Mouse (Mus musculus) olfactory bulb, adult 2 months (tissue): ENCODE measurements at regions not wholly inside any gene's neighbourhood (a gene's known extent, or its start where the extent isn't known, plus 50 kb on each side); places are given as distances from the start of the nearest gene placed in this dataset.

ENCODE experiments used
- H3K27ac ChIP-seq: fragments of 200-500 bp; 2 replicates; pipeline ENCODE4 v1.5.1; 2012; ENCODE audit warnings: low read depth, low read length; ENCODE audit not compliant: insufficient read depth
- H3K4me1 ChIP-seq: fragments of 200-500 bp; 2 replicates; pipeline ENCODE4 v1.6.1; 2012; ENCODE audit warnings: low read length; ENCODE audit not compliant: control insufficient read depth, insufficient read depth
- H3K4me3 ChIP-seq: fragments of 200-500 bp; 2 replicates; pipeline ENCODE4 v1.5.1; 2012; ENCODE audit warnings: mild to moderate bottlenecking, low read depth, low read length, moderate library complexity; ENCODE audit not compliant: insufficient read depth
- CTCF ChIP-seq: fragments of 200-500 bp; IDR thresholded peaks from 2 replicates; pipeline ENCODE4 v1.5.1; 2012; ENCODE audit warnings: low read depth, mild to moderate bottlenecking, low read length, moderate library complexity; ENCODE audit not compliant: insufficient read depth
- POLR2A ChIP-seq: fragments of 200-500 bp; IDR thresholded peaks from 2 replicates; pipeline ENCODE4 v1.6.1; 2012; ENCODE audit warnings: mild to moderate bottlenecking, low read depth, low read length, moderate library complexity; ENCODE audit not compliant: insufficient read depth
- WGBS: fragments of 180-500 bp; shearing (Covaris S2); methylation state at CpG from one replicate; pipeline ENCODE4 v1.1.7; 2018; 5-methylcytosine and 5-hydroxymethylcytosine counted together

DNA sequence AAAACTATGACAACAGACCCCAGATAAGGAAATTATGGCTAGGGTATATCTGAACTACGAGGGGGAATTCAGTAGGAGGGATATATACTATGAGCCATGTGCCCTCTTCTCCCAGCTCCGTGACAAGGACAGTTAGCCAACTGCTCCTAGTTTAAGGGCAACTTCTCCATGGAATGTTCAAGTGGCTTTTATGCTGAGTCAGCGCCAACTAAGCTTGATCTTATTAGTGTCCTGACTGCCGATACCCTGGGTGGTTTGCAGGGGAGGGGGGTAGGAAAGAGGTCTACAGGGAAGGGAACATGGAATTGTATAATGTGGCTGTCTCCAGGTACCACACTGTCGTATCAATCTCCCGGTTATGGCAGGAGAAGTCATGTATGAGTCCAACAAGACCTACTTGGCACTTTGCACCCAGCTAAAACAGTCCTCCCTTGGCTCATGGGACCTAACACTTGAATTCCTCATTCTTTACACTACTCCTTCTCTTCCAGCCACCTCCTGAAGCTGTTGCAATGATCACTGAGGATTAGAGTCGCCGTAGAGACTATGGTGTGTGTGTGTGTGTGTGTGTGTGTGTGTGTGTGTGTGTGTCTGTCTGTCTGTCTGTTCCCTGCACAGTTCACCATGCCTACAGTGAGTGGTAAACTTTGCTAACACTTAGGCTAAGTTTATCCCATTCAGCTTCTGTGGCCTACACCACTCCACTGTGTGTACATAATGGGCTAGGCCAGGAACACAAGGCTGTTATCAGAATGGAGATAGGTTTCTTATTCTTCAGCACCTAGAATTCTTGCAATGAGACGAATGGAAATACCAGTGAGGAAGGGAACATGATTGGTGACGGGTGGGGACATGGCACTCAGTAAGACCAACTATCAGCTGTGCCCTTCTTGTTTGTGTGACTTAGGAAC lies 1251.1 kb upstream of the A1bg start:
- TF ChIP-seq POLR2A = no peak
- TF ChIP-seq CTCF = no peak

DNA sequence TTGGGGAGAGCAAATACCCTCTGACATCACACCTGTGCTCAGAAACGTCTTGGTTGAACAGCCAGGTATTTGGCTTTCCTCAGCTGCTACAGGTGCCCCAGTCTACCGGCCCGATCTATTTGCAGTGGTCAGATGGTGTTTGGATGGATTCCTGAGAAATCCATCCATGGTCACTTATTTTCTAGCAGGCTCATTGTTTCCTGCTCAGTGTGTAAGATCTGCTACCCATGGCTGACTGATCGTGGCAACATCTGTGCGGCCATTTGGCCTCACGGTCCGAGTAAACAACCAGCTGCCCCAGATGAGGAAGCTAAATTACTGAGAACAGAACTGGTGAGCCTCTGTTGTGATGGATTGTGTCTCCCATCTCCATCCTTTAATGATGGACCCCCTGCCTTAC lies 1248.8 kb upstream of the A1bg start:
- TF ChIP-seq POLR2A = no peak
- no peak for TF ChIP-seq CTCF
- Histone ChIP-seq H3K4me3 (no peak overlapping the region), H3K27ac (no peak overlapping the region), H3K4me1 (no peaks in the 10 kb centered on the region)
- WGBS = 90% methylated on average over 7 of the region's 7 CpGs

More for the DNA sequence above, 1251.1 kb upstream of the A1bg start:
- Histone ChIP-seq H3K4me1 (no peaks in the 10 kb centered on the region), H3K4me3 (no peak overlapping the region), H3K27ac (no peak overlapping the region)
- 95% methylated on average over 10 of the region's 10 CpGs for WGBS

DNA sequence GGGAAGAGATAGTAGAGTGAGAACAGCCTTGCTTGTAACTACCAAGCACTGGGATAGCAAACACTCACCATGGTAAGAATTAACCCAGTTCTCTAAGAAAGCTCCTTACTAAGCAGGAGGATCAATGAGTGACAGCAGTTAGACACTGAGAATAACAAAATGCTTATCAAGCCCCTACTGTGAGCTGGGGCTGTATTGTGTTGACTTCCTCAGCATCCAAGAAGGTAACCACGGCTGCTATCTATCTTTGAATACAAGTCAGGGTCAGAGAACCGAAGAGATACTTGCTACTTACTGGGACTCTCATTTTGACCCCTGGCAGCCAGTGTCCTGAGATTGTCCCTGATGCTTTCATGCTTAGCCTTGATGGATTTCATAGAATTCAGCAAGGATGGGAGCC lies 1248.4 kb upstream of the A1bg start:
- 94% methylated on average over 2 of the region's 2 CpGs for WGBS
- TF ChIP-seq CTCF (no peak), POLR2A (no peak)
- Histone ChIP-seq H3K4me1 (no peaks in the 10 kb centered on the region), H3K27ac (no peak overlapping the region), H3K4me3 (no peak overlapping the region)

DNA sequence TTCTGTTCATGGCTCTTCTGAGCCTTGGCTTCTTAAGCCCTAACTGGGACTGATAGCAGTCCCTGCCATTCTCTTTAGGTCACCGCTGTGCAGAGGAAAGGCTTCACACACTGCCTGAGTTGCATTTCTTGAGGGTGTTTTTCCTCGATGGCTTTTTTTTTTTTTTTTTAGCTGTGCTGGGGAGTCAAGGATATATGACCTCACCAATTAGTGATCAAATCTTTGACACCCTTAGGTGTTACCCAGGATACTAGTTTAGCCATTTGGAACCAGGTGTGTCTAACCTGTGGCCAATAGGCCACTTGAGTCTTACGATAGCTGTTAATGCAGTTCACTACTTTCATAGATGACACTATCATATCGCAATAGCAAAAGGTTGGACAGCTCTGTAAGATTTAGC lies 1247.5 kb upstream of the A1bg start:
- WGBS = 97% methylated on average over 4 of the region's 4 CpGs
- Histone ChIP-seq H3K27ac (no peak overlapping the region), H3K4me3 (no peak overlapping the region), H3K4me1 (no peaks in the 10 kb centered on the region)
- no peak for TF ChIP-seq CTCF
- no peak for TF ChIP-seq POLR2A

DNA sequence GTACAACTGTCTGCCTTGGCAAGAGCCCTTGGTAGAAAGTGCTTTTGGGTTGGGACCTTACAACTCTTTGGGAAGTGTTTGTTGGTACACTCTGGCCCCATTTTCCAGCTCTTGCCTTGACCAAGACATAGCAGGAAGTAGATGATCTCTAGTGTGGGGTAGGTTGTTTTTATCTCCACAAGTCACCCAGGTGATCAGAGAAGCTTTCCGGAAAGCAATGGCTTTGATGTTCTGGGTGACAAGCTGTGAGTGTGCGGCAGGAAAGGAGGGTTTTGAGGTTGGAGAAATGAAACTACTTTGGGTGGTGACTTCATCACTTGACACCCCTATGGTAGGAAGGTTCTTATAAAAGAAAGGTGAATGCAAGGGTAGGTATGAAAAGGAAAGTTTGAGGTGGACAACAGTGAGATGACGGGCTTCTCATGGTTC lies 1246.8 kb upstream of the A1bg start:
- Histone ChIP-seq H3K4me1 (no peaks in the 10 kb centered on the region), H3K4me3 (no peak overlapping the region), H3K27ac (no peak overlapping the region)
- WGBS = 98% methylated on average over 3 of the region's 3 CpGs
- TF ChIP-seq CTCF (no peak), POLR2A (no peak)

DNA sequence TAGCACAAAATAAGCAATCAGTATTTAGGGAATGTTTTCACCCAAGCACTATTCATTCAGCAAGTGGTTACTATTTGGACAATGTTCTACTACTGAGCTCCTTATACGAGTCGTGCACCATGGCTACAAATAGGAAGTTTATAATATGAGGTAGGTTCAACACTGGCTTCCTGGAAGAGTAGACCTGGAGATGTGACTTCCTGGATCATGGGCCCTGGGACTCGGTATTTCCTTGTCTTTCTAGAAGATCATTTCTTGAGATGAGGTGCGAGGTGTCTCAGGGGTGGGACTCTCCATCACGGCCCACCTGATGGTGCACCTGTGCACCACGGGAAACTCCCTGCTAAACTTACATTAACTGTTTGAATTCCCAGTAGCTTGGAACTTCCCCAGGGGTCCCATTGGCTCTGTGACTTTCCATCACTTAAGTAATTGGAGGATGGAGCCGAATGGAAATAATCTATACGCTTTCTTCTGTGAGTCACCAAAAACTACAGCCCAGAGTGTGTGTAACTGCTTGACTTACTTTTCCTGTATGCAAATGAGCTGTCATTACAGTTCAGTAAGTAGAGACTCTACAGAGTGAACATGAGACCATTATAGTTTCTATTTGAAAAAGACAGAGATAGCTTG lies 1246.3 kb upstream of the A1bg start:
- 93% methylated on average over 8 of the region's 8 CpGs for WGBS
- TF ChIP-seq POLR2A = no peak
- TF ChIP-seq CTCF = no peak
- Histone ChIP-seq H3K4me1 (no peaks in the 10 kb centered on the region), H3K4me3 (no peak overlapping the region), H3K27ac (no peak overlapping the region)

DNA sequence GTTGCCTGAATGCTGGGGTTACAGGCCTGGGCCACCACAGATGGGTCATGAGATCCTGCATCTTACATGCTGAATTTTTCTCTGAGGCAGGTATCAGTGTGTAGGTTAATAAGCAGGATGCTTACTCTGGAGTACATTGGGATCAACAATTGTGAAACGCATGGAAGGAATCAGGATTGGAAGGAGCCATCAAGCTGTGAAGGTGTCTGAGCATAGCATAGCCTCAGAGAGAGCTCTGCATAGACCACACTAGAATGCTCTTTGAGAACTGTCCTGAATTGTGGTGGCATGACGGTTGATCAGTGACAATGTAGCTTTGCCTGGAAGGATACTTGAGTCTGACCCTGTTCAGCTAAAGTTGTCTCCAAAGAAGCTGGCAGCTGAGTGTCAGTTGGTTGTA lies 1245.7 kb upstream of the A1bg start:
- no peak overlapping the region for H3K27ac ChIP-seq
- WGBS = 98% methylated on average over 2 of the region's 2 CpGs
- H3K4me3 ChIP-seq = no peak overlapping the region
- H3K4me1 ChIP-seq = no peaks in the 10 kb centered on the region
- TF ChIP-seq CTCF (no peak), POLR2A (no peak)

DNA sequence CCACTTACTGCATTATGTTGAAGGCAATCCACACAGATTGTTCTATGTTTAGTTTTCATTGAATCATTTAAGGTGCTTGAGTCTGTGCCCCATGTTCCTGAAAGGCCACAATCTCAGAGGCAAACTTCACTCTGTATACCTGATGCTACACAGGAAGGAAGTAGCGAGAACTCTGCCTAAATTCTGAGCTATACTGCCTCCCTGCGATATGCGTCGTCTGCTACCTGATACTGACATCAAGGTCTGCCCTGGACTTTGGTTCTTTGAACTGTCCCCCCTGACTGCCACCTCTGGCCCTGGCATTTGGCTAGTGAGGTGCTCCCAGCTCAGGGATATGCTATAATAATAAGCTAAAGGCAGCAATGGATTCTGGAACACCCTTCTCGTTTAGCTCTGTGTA lies 1244.0 kb upstream of the A1bg start:
- WGBS = 96% methylated on average over 5 of the region's 5 CpGs
- H3K27ac ChIP-seq = no peak overlapping the region
- no peaks in the 10 kb centered on the region for H3K4me1 ChIP-seq
- TF ChIP-seq POLR2A (no peak), CTCF (no peak)
- H3K4me3 ChIP-seq = no peak overlapping the region

DNA sequence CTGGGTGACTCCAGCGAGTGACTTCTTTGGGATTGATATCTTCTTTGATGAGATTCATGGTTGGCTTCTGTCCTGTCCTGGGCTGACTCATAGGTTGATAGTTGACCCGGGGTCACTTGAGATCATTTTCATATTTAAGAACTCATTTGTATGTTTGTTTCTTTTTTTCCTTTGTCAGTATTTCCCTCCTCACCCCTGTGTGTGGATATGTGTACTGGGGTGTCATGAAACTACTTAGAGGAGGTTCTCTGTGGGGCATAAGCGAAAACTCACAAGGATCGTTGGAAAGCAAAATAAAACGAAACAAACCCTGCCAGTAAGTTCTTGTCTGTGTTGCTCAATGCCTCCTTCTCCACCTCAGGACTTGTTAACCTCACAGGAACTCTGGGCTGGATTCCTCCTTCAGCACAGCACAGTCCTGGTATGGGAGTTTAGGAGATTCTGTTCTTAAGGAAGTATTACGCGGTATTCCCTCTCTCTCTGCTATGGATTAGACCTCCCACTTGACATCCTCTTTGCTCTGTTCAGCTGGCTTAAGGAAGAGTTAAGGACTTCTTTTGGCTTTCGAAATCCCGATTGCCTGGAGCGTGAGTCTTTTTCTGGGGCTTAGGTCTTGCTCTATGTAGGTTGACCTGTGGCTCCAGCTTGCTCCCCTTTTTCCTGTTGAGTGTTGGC lies 1243.2 kb upstream of the A1bg start:
- Histone ChIP-seq H3K27ac (no peak overlapping the region), H3K4me1 (no peaks in the 10 kb centered on the region), H3K4me3 (no peak overlapping the region)
- TF ChIP-seq CTCF (no peak), POLR2A (no peak)
- 95% methylated on average over 10 of the region's 10 CpGs for WGBS

DNA sequence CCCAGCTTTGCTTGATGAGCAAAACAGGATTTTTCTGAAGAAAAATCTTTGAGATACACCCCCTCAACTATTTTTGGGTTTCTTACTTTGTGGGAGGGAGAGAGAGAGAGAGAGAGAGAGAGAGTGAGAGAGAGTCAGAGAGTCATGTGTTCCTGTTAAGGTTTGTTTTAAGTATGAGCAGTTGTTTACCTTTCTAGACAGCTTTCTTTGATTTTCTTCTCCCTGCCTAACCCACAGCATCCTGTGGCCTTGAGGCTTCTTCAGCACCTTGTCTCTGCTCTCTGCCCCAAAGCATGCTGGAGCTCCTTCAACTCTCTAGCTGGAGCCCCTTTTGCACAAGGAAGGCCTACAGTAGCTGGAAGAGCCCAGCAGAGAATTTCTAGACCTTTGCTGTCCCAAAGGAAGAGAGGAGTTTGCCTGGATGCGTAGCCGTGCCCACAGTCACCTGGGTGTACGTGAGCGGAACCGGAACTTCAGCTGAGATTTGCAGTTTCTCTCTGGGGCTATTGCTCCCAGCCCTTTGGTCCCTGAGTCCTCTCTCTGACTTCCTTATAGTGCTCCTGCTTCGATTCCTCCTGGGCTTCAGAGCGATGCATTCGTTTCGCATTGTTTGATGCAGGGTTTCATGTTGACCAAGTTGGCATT lies 1242.1 kb upstream of the A1bg start:
- Histone ChIP-seq H3K27ac (no peak overlapping the region), H3K4me1 (no peaks in the 10 kb centered on the region), H3K4me3 (no peak overlapping the region)
- TF ChIP-seq POLR2A (no peak), CTCF (no peak)
- WGBS = 98% methylated on average over 9 of the region's 9 CpGs
